Mouse (Mus musculus) thymus, adult 2 months (tissue): ENCODE results near the gene Lrrc58.

Experiments used
- CTCF ChIP-seq: fragments of 200-500 bp; IDR thresholded peaks from 2 replicates; pipeline ENCODE4 v1.5.1; 2012; ENCODE audit warnings: mild to moderate bottlenecking, control low read depth, low read length, moderate library complexity, borderline replicate concordance; ENCODE audit not compliant: control insufficient read depth, poor library complexity, insufficient read depth; ENCODE audit errors: extremely low read depth
- POLR2A ChIP-seq: fragments of 200-500 bp; IDR thresholded peaks from 2 replicates; pipeline ENCODE4 v1.6.1; 2012; ENCODE audit warnings: mild to moderate bottlenecking, low read length, control low read depth, moderate library complexity; ENCODE audit not compliant: control insufficient read depth, poor library complexity, insufficient read depth; ENCODE audit errors: extremely low read depth

GRCm38 (mm10) chr16:37861029-37861428, 7.2 kb upstream of the Lrrc58 start, which contains the start of gene Gm36028:
- TF ChIP-seq POLR2A (no peak), CTCF (no peak)
